Mouse (Mus musculus) liver, adult (tissue): ENCODE measurements around the gene Ralgapb.
A peak's percentile ranks its signal among the peaks of the same experiment; 100 is the strongest.

Experiments
- GATA4 ChIP-seq: IDR thresholded peaks from 2 replicates; pipeline ENCODE4 v1.6.1; 2014; ENCODE audit warnings: mild to moderate bottlenecking, low read length; ENCODE audit not compliant: insufficient replicate concordance

The Ralgapb gene

DNA sequence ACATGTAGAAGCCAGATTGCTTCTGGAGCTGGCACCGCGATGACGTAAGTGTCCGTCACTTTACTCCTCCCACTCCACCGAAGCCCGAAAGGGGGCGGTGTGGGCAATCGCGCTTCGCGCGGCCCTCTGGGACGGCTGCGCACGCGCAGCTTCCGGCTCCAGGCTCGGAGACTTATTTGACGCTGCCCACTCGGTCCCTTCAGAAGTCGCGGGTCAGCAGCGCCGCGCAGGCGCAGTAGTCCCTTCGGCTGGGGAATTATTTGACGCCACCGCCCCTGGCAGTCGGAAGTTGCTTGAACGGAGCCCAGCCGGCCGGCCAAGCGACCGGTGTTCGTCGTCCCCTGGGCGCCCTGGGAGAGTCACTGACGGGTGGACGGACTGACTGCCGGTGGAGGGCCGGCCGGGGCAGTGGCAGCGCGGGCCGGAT, at the start of gene Ralgapb:
Ralgapb (plus strand) TSS at position 254 of the 427 bp plus-strand sequence.
- peak; percentile 21; the same call in 1 of the 2 replicates for TF ChIP-seq GATA4

DNA sequence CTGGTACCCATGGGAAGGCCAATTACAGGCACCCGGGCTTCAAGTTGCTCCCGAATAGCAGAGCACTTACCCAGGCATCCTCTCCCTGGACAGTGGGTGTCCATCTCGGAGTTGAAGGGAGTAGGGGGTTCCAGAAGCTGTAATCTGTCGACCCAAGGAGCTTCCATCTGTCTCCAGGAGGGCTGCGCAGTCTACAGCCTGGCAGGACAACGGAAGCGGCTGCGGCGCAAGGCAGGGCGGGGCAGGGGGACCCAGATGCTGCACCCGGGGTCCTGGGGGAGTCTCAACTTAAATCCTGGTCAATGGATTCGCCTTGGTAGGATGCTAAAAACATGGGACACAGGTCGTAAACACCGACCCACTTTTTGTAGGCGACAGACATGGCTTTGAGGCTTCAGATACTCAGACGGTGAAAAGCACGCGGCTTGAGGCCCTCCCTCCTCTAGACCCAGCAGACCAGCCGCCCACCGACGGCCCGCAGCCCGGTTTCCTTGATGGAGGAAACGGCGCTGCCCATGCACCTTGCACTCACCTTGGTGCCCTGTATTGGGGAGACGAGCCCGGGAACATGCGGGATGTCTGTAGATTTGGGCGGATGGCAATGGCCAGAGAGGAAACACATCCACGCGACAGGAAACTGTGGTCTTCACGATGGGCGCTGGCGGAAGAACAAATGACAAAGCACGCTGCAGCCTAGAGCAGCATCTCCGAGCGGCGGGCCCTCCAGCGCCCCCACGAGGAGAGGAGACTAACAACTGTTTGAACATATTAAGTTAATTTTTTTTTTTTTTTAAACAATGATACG, 48.6 kb upstream of the Ralgapb start:
- TF ChIP-seq GATA4 = no peak; the same call in 1 of the 2 replicates

DNA sequence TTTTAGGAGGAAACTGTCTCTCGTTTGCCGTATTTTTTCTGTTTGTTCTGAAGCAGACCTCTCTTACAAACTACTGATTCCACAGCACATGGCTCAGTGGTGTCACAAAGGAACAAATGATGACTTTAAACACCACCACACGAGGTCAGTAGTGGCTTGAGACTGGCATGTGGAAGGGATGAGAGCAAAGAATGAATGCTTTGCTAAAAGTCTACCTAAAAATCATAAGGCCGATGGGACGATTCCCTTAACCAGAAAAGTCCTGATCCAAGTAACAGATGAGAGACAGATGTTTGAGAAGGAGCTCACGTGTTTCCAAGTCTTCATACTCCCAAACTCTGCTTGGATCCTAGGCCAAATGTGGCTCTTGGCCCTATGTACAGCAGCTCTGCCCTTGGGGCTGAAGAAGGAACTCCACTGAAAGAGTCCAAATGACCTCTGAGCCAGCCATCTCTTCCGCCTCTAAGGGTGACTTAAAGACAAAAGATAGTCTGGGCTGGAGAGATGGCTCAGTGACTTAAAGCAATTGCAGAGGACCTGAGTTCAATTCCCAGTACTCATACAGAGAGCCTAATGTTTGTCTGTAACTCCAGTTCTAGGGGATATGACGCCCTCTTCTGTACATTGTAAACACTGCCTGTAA, 47.8 kb upstream of the Ralgapb start:
- no peak for TF ChIP-seq GATA4

DNA sequence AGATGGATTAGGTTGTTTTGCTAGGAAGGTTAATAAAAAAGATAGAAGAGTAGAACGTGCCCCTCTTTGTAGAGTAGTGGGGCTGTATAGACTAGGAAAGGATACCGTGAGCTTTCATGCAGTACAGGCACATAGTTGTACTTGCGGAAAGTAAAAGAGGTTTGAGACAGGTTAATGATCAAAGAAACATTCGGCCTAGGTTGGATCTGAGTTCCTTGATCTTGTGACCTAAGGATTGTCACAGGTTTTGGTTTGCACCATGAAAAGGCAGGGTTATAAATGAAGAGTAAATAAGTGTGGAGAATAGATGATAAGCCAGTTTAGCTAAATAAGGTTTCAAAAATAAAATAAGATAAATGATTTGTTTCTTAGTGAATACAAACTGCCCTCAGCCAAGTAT, 45.5 kb upstream of the Ralgapb start:
- no peak for TF ChIP-seq GATA4

DNA sequence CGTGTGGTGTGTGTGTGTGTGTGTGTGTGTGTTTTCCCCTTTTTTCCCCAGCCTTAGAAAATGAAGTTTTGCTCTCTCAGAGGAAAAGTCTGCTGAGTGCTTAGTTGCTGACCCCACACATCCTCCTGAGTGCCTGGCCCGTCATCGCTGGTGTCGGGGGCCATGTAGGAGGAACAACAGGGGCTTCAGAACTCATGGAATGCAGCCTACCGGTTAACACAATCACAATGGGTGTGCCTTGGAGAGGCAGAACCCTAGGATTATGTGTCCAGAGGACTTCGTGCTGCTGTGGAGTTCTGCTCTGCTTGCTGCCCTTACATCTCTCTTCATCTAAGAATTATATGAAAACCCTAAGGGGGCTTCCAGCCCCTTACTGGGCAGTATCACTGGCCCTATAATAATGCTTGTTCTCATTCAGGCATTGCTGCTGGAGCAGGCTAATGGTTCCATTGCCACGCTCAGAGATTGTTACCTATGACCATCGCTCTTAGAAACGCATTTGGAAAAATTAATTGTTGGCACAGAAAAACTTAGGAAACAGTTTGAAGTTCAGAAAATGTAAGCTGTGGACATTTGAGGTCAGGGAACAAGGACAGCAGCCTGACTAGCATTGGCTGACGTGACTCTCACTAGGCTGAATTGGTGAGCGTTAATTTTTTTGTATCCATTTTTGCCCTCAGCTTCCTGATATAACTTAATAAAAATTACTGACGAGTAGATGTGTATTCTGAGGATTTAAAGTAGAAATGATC, 44.4 kb upstream of the Ralgapb start:
- TF ChIP-seq GATA4 = no peak

DNA sequence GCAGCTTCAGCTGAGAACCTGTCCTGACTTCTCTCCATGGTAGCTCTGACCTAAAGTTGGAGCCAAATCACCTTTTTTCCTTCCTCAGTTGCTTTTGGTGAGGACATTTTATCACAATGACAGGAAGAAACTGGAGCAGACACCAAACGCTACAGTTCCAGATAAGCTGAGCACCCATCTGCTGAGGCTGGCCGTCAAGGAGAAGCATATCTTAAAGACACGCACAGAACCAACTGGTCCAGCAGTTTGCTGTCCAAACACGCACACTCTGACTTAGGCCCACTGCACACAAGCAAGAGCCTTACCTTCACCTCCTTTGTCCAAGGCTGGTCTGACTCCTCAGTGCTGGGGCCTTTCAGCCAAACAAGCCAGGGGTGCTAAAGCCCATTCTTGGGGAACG, 42.0 kb upstream of the Ralgapb start:
- TF ChIP-seq GATA4 = no peak

DNA sequence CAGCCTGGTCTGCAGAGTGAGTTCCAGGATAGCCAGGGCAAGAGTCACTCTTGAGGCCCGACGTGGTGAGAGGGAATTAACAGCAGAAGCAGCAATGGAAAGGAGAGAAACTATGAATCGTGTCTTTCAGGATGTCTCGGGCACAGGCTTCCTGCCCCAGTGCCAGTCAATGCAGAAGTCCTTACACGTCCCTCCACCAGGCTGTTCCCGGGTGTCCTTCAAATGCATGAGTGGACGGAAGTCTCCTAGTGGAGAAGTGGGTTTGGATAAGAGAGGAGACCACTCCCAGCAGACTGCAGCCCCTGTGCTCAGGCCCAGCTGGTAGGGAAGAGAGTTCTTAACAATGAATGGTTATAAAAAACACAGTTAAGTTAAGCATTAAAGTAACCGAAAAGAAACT, 41.3 kb upstream of the Ralgapb start:
- no peak for TF ChIP-seq GATA4

DNA sequence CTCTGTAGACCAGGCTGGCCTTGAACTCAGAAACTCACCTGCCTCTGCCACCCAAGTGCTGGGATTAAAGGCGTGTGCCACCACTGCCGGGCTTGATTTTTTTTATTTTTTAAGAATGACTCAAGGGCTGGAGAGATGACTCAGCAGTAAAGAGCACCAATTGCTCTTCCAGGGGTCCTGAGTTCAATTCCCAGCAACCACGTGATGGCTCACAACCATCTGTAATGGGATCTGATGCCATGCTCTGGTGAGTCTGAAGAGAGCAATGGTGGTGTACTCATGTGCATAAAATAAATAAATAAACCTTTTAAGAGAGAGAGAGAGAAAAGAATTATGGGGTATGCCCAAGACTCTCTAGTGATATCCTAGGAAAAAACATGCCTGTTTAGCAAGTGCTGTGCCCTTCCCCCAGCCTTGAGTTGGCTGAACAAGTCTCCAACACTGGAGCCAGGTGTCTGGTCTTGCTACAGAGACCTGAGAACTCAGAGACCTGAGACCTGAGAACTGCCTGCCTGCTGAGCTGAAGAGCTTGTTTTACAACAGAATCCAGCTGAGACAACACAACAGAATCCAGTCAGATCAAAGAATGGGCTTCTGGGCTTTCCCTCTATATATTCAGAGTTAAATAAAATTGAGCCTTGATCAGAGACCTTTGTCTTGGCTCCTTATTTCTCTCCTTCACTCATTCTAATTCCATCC, 40.0 kb upstream of the Ralgapb start:
- no peak for TF ChIP-seq GATA4

DNA sequence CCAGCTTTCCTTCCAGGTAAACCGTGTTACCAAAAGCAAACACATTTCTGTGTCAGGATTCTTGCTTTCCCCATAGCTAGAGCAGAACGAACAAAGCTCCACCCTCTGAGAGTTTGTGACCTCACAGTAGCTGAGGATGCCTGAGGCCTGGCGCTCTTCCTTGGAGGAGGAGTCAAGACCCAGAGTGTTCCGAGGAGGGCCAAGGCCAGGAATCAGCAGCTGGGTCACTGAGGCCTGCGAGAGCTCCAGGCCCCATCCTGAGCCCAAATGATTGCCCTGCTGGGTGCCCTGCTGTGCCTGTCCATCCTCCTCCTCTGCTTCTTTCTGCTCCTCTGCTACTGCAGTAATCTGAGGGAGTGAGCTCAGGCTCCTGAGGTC, 39.5 kb upstream of the Ralgapb start:
- no peak for TF ChIP-seq GATA4

DNA sequence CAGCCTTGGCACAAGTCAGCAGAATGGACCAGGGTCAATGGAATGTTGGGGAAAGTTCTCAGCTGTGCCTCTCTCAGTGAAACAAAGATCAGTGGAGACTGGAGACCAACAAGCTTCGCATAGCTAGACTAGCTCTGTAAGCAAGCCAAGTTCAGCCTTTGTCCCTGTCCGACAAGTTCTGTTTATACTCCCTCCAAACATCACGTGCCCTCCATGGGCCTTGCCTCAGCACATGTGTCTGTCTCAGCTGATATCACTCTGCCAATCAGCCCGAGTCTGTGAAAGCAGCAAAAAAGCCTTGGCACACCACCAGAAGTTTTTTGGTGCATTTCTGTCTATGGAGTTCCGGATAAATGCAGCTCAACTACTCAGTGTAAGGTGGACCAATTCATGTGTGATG, 36.6 kb upstream of the Ralgapb start:
- TF ChIP-seq GATA4 = no peak

DNA sequence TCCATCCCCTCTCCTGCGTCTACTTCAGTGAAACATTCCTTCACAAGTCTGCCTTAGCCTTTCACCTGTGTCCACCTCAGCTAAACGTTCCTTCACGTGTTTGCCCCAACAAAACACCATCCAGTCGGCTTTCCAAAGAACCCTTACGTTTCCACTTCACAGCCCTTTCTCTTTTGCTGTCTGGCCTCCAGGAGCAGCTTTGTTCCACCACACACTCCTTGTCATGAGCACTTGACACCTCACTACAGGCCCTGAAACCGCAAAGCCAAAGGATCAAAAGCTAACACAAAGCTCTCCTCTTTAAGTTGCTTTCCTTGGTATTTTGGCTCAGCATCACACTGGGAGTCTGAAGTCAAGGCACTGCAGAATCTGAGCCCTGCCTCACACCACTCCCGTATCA, 36.1 kb upstream of the Ralgapb start:
- no peak for TF ChIP-seq GATA4

DNA sequence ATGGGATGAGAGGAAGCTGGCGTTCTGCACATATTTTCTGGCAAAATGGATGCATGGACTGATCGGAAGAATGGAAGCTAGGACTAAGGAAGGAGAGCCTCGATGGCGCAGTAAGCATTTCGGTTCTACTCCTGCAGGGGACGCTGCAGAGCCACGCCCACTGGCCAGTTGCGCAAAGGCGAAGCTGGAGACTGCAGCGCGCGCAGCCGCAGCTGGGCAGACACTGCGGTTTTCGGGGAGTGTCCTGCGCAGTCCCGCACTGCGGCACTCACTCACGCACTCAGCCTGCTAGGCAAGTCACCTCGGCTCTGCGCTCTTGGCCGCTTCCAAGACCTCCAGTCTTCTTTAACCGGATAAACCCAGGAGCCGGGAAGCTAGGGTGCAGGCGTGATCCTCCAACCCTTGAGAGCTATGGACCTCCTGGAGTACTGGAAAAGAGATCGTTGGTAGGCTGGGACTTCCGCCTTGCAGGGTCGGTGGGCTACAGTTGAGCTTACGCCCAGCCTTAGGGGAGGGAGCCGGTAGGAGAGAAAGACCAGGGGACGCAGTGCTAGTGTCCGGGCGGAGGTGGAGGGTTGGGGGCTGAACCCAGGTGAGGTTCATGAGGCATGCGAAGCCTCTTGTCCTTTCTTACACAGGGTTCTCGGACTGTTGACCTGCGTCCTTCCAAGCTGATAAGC, 34.1 kb upstream of the Ralgapb start, which contains the start of gene Snhg11:
Snhg11 (plus strand) TSS at position 196 of the 680 bp plus-strand sequence.
- no peak for TF ChIP-seq GATA4

DNA sequence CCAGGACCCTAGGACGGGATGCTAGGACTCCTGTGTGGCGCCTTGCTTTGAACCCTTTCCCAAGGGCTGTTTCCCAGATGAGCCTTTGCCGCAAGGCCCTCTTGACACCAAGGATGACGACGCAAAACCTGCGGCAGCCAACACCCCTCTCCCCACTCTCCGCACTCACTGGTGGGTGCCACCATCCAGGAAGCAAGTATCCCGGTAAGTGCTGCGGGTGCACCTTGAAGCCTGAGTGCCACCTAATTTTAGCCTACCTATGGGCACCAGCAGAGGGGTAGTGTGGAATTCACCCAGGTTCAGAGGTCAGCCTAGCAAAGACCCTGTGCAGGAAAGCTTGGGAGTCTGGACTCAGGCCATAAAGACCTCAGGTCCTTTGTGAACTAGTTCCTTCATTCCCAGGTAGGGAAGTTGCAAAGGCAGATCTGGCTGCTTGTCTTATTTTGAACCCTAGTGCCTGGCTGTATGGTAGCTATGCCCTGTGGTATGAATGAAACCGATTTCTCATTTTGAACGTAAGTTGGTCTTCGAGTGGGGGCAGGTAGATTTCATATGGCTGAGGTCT, 33.4 kb upstream of the Ralgapb start:
- no peak for TF ChIP-seq GATA4

DNA sequence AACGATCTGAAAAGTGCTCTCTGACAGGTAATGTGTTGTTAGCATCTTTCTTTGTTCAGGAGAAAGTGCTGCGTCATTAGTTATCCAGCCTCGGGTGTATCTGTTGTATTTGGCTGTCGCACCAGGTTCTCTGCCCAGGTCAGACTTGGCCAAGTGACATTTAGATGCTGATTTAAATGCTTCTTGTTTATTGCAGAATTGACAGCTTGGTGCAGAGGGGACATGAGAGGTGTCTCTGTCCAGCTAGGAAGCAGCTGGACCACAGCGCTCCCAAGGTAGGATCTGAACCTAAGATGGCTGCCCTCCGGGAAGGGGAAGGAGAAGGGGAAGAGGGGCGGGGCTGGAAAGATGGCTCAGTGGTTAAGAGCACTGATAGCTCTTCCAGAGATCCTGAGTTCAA, 32.9 kb upstream of the Ralgapb start:
- no peak for TF ChIP-seq GATA4
